Mouse (Mus musculus) heart, embryonic 12.5 days (tissue): ENCODE results near the gene Znrf2. TPM values are rescaled to one million over a fixed set of nuclear protein-coding genes. Genes with fewer than 3 reads are reported as not detected.

Source experiments
- ATAC-seq: fragments of 200-750 bp; cut with Nextera tagmentation; 2 replicates; pipeline ENCODE4 v1.8.0; 2017; ENCODE audit warnings: moderate TSS enrichment, moderate library complexity; ENCODE audit not compliant: insufficient number of reproducible peaks, low FRiP score
- H3K27ac ChIP-seq: fragments of 300-500 bp; sonication (generic); 2 replicates; pipeline ENCODE4 v1.5.1; 2016; ENCODE audit warnings: mild to moderate bottlenecking, moderate library complexity; ENCODE audit not compliant: poor library complexity, severe bottlenecking
- H3K27me3 ChIP-seq: fragments of 300-500 bp; sonication (generic); replicated peaks from 2 replicates; pipeline ENCODE4 v1.6.1; 2016; ENCODE audit warnings: mild to moderate bottlenecking, moderate library complexity
- H3K36me3 ChIP-seq: fragments of 300-500 bp; sonication (generic); 2 replicates; pipeline ENCODE4 v1.6.1; 2016; ENCODE audit warnings: mild to moderate bottlenecking, moderate library complexity
- H3K4me1 ChIP-seq: fragments of 300-500 bp; sonication (generic); replicated peaks from 2 replicates; pipeline ENCODE4 v1.6.1; 2016; ENCODE audit warnings: mild to moderate bottlenecking
- H3K4me2 ChIP-seq: fragments of 300-500 bp; sonication (generic); 2 replicates; pipeline ENCODE4 v1.6.1; 2016; ENCODE audit warnings: mild to moderate bottlenecking, moderate library complexity
- H3K4me3 ChIP-seq: fragments of 300-500 bp; sonication (generic); 2 replicates; pipeline ENCODE4 v1.5.1; 2016; ENCODE audit warnings: mild to moderate bottlenecking
- H3K9ac ChIP-seq: fragments of 300-500 bp; sonication (generic); 2 replicates; pipeline ENCODE4 v1.6.1; 2016; ENCODE audit warnings: mild to moderate bottlenecking, moderate library complexity
- H3K9me3 ChIP-seq: fragments of 300-500 bp; sonication (generic); replicated peaks from 2 replicates; pipeline ENCODE4 v1.6.1; 2016; ENCODE audit warnings: mild to moderate bottlenecking, moderate library complexity
- WGBS: fragments of 180-500 bp; shearing (Covaris S2); methylation state at CpG from one replicate; pipeline ENCODE4 v1.1.7; 2016; 5-methylcytosine and 5-hydroxymethylcytosine counted together
- polyA plus RNA-seq: library from polyadenylated mRNA; unstranded; fragments of >200 nt; fragmentation: Nextera tagmentation; extraction: Ambion mirVana; gene quantifications from 2 replicates; pipeline ENCODE4 v1.2.1, GENCODE M21; 2016

The Znrf2 gene
- polyA plus RNA-seq, 1 experiment from 2014 or later = 3.1 TPM

DNA sequence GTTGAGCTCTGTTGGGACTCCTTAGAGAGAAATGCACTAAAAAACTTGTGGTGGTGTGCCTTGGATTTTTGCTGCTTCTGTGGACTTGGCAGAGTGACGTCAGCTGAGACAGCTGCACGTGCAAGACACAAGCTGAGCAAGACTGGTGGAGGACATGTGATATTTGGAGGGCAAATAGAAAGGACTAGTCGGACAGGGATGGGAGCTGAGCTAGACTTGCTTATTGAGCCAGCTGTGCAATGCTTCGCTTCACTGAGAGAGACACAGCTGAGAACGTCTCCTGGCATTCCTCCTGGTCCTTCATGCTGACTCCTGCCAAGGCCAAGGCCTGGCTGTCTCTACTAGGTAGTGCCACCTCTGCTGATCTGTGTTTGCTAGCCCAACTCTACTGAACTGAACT is 10.8 kb downstream of the Znrf2 start:
- no peak overlapping the region for H3K4me3 ChIP-seq
- H3K9me3 ChIP-seq = no peaks in the 10 kb centered on the region
- no peaks in the 10 kb centered on the region for H3K27me3 ChIP-seq
- no peak overlapping the region for H3K9ac ChIP-seq
- ATAC-seq = no peak
- peaks cover 4% of the 10 kb centered on the region; the same call in 1 of the 2 replicates for H3K36me3 ChIP-seq
- WGBS = 72% methylated on average over 5 of the region's 5 CpGs
- no peak overlapping the region for H3K27ac ChIP-seq
- no peak overlapping the region for H3K4me2 ChIP-seq
- peaks cover 31% of the 10 kb centered on the region for H3K4me1 ChIP-seq

- H3K27me3 ChIP-seq = no peaks in the 10 kb centered on the region
- H3K9ac ChIP-seq = no peak overlapping the region
- H3K27ac ChIP-seq = no peak overlapping the region
- 15% methylated on average over 1 of the region's 1 CpGs for WGBS
- H3K4me1 ChIP-seq = peaks cover 30% of the 10 kb centered on the region
- no peak overlapping the region for H3K4me3 ChIP-seq
- H3K4me2 ChIP-seq = no peak overlapping the region
- peaks cover 4% of the 10 kb centered on the region; the same call in 1 of the 2 replicates for H3K36me3 ChIP-seq
- no peaks in the 10 kb centered on the region for H3K9me3 ChIP-seq
- no peak for ATAC-seq
These were observed 11.6 kb downstream of the Znrf2 start for GRCm38 (mm10) chr6:54828274-54828673.

DNA sequence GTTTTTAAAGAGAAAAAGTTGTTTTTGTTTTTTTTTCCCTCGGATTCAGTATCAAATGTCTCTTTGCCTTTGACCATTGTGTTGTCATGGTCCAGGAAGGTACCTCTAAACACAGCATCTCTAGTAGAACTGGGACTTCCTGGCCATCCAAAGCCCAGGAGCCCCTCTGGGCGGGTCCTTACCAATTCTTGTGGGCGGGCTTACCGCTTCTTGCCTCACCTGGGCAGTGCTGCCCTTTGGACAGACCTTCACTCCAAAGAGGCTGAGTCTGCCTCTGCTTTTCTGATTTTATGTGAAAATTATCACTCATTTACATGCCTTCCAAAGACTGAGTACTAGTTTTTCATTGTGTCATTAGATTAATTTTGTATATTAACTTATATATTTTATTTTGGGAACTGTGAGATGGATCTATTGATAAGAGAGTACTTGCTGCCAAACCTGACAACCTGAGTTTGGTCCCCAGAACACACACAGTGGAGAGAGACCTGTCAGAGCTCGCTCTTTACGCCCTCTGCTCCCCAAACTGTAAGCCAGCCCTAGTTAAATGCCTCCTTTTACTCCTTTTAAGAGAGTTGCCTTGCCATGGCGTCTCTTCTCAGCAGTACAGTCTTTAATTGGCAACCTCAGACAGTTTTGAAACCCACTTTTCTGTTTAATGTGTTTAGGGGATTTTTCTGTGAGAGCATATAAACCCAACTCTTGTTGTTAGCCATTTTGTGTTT is 13.5 kb downstream of the Znrf2 start:
- Histone ChIP-seq H3K4me1 (peaks cover 30% of the 10 kb centered on the region), H3K36me3 (no peaks in the 10 kb centered on the region), H3K27ac (no peak overlapping the region), H3K4me3 (no peak overlapping the region), H3K9me3 (no peaks in the 10 kb centered on the region), H3K4me2 (no peak overlapping the region), H3K27me3 (no peaks in the 10 kb centered on the region), H3K9ac (no peak overlapping the region)
- ATAC-seq = no peak
- 84% methylated on average over 7 of the region's 7 CpGs for WGBS

DNA sequence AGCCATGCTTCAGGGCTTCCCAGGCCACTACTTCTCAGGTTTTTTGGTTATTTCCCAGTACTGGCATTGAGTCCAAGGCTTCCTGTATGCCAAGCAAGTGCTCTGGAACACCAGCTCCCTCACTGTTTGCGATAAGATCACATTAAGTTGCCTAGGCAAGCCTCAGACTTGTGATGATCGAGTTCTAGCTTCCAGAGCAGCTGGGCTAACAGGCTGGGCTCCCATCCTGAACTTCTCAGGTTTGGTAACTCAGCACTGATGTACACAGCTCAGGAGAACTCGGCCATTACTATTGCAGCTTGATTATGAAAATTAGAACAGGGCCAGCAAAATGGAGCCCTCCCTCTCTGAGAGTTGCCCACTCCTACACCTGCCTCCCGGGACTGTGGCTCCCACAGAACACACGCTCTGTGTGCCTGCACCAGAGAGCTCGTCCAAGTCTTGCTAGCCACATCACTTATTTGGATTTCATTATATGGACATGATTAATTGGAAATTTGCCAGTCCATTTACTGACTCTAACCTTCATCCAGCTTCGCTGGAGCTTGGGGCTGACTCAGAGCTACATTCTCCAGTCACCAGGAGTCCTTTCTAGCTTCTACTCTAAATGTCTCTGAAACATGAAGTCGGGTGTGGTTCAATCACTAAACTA is 14.5 kb downstream of the Znrf2 start:
- H3K36me3 ChIP-seq = no peaks in the 10 kb centered on the region
- no peak overlapping the region for H3K27ac ChIP-seq
- no peak for ATAC-seq
- H3K4me3 ChIP-seq = no peak overlapping the region
- 73% methylated on average over 8 of the region's 8 CpGs for WGBS
- no peaks in the 10 kb centered on the region for H3K27me3 ChIP-seq
- H3K4me2 ChIP-seq = no peak overlapping the region
- H3K9me3 ChIP-seq = no peaks in the 10 kb centered on the region
- no peak overlapping the region for H3K9ac ChIP-seq
- peaks cover 30% of the 10 kb centered on the region for H3K4me1 ChIP-seq

GRCm38 (mm10) chr6:54833427-54833826 is 16.7 kb downstream of the Znrf2 start:
- no peaks in the 10 kb centered on the region for H3K36me3 ChIP-seq
- no peak overlapping the region for H3K4me2 ChIP-seq
- no peak overlapping the region for H3K27ac ChIP-seq
- peaks cover under 1% of the 10 kb centered on the region; the same call in 1 of the 2 replicates for H3K9me3 ChIP-seq
- H3K27me3 ChIP-seq = no peaks in the 10 kb centered on the region
- WGBS = 70% methylated on average over 2 of the region's 2 CpGs
- no peak for ATAC-seq
- H3K4me1 ChIP-seq = peaks cover 16% of the 10 kb centered on the region
- no peak overlapping the region for H3K4me3 ChIP-seq
- no peak overlapping the region for H3K9ac ChIP-seq

DNA sequence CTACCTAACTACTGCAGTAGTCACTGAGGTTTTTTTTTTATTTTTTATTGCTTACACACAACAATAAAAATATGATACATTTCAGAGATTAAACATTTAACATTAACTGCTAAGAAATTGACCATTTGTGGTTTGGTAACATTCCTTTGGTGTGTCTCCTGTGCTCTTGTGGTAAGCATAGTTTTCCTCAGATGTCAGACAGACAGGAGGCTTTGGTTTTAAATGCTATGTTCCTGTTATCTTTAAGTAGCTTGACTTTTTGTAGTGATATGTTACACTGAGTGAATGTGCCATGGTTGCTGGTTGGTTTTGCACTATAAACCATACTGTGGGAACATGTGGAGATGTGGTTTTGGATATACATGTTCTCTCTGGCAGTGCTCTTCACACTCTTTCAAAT is 19.9 kb downstream of the Znrf2 start:
- no peaks in the 10 kb centered on the region for H3K27me3 ChIP-seq
- ATAC-seq = no peak
- H3K9me3 ChIP-seq = peaks cover 3% of the 10 kb centered on the region; the same call in 1 of the 2 replicates

DNA sequence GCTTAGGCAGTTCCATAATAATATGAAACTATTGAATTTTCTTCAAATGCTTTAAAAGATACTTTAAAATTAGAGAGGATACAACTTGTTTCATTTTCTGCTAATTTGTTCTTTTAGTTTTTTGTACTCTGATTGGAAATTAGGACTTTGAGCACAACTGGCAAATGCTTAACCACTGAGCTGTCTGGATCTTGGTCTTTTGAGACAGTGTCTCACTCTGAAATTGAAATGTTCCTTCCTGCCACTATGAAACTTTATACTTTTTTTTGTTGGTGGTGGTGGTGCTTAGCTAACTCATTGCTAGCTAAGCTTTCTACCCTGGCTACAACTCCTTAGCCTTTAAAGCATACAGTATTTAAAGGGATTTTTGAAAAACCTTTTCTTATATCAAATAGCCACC is 24.7 kb downstream of the Znrf2 start:
- Histone ChIP-seq H3K4me3 (no peak overlapping the region), H3K4me1 (peaks cover 12% of the 10 kb centered on the region), H3K27ac (no peak overlapping the region), H3K4me2 (no peak overlapping the region), H3K9me3 (peaks cover 3% of the 10 kb centered on the region; the same call in 1 of the 2 replicates), H3K27me3 (no peaks in the 10 kb centered on the region), H3K9ac (no peak overlapping the region), H3K36me3 (peaks cover 3% of the 10 kb centered on the region; the same call in 1 of the 2 replicates)
- ATAC-seq = no peak

More for the DNA sequence above, 19.9 kb downstream of the Znrf2 start:
- Histone ChIP-seq H3K4me2 (no peak overlapping the region), H3K36me3 (peaks cover 3% of the 10 kb centered on the region; the same call in 1 of the 2 replicates), H3K9ac (no peak overlapping the region), H3K4me3 (no peak overlapping the region), H3K27ac (no peak overlapping the region), H3K4me1 (peaks cover 2% of the 10 kb centered on the region; the same call in 1 of the 2 replicates)

DNA sequence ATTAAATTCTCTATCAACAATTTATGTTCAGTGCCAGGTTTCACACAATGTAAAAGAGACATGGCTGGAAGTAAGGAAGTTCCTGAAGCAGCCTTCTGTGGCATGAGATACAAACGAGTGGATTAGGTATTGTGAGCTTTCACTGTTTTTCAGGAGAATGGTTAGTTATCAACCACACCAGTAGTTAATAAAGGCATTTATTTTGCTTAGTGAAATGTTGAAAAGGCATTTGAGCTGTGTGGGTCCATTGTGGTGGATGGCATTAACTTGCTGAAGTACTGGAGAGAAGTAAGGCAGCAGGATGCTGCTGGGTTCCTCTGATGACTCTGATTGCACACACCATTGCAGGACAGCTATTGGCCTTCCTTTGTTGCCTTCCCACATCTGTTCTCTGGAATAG is 25.3 kb downstream of the Znrf2 start:
- ATAC-seq = no peak
- H3K4me3 ChIP-seq = no peak overlapping the region
- H3K36me3 ChIP-seq = peaks cover 3% of the 10 kb centered on the region; the same call in 1 of the 2 replicates
- peaks cover 3% of the 10 kb centered on the region; the same call in 1 of the 2 replicates for H3K9me3 ChIP-seq
- H3K4me2 ChIP-seq = no peak overlapping the region
- H3K27me3 ChIP-seq = no peaks in the 10 kb centered on the region
- H3K4me1 ChIP-seq = peaks cover 12% of the 10 kb centered on the region
- H3K9ac ChIP-seq = no peak overlapping the region
- WGBS = 53% methylated on average over 1 of the region's 1 CpGs
- no peak overlapping the region for H3K27ac ChIP-seq

GRCm38 (mm10) chr6:54848546-54848945 is 31.8 kb downstream of the Znrf2 start:
- Histone ChIP-seq H3K4me1 (peaks cover 44% of the 10 kb centered on the region), H3K9ac (no peak overlapping the region), H3K4me3 (no peak overlapping the region), H3K9me3 (no peaks in the 10 kb centered on the region), H3K36me3 (no peaks in the 10 kb centered on the region), H3K4me2 (no peak overlapping the region), H3K27me3 (no peaks in the 10 kb centered on the region), H3K27ac (no peak overlapping the region)
- ATAC-seq = no peak
- WGBS = 75% methylated on average over 3 of the region's 3 CpGs

DNA sequence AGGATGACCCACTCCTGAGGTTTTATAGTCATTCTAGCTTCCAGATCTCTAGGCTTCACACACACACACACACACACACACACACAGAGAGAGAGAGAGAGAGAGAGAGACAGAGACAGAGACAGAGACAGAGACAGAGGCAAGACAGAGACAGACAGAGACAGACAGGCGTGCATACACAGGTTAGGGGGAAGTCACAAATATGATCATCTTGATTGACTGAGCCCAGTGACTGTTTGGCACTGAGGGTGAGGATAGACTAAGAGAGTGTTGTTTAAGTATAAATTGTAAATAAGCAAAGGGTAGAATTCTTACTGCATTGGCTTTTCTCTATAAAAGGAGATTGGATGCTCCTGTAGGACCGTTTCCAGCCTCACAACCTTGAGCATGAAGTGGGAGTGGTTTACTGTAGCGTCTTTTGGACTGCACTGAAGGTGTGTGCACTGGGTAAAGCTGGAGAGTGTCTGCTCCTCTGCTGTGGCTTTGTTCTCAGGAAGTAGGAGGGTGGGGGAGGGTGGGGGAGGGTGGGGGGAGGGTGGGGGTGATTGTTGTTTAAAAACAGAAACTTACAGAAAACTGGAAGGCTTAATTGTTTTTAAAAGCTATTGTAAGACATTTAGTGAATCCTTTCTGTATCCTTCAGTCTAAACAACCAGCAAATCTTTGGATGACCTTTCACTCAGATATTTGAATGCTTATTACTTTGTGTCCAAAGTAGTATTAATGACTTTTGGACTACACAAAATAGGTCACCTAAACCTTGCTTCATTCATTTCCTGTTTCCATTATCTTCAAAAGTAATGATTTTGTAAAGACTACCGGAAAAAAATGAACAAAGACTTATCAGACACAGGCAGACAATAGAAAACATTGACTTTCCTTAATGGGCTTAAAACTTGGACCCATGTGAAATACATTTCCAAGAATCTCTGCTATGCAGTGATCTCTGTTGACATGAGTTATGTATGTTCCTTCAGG is 32.8 kb downstream of the Znrf2 start:
- no peak for ATAC-seq
- 35% methylated on average over 4 of the region's 4 CpGs for WGBS
- H3K27ac ChIP-seq = 0 out of 2 replicates have a peak overlapping the region, but pooled peaks have one; percentile 29

GRCm38 (mm10) chr6:54851778-54852177 is 35.1 kb downstream of the Znrf2 start:
- Histone ChIP-seq H3K36me3 (no peaks in the 10 kb centered on the region), H3K9ac (no peak overlapping the region), H3K4me2 (peak overlapping the region; percentile 42), H3K27me3 (no peaks in the 10 kb centered on the region), H3K4me1 (peaks cover 42% of the 10 kb centered on the region), H3K27ac (peak overlapping the region; percentile 62), H3K9me3 (no peaks in the 10 kb centered on the region), H3K4me3 (no peak overlapping the region)
- ATAC-seq = peak; percentile 55; the same call in 1 of the 2 replicates
- 18% methylated on average over 4 of the region's 4 CpGs for WGBS

More for the DNA sequence above, 32.8 kb downstream of the Znrf2 start:
- Histone ChIP-seq H3K27me3 (no peaks in the 10 kb centered on the region), H3K4me2 (no peak overlapping the region), H3K9ac (no peak overlapping the region), H3K36me3 (no peaks in the 10 kb centered on the region), H3K4me1 (peaks cover 39% of the 10 kb centered on the region), H3K9me3 (no peaks in the 10 kb centered on the region), H3K4me3 (no peak overlapping the region)
